Mouse (Mus musculus) heart, postnatal 36 days (tissue): ENCODE data around the gene Drp2. TPM values are rescaled to one million over a fixed set of nuclear protein-coding genes. Genes with fewer than 3 reads are reported as not detected.

Experiments
- total RNA-seq, 2 experiments: library from RNA; stranded (reverse); gene quantifications; 2 replicates each; pipeline ENCODE4 v1.2.3; 2021

Drp2 gene
- total RNA-seq, 2 experiments from 2014 or later: 0.22 to 0.27 TPM

Other genes starting within 250 kb of the Drp2 start
- gene Xkrx, start 242.5 kb upstream of the Drp2 start, total RNA-seq: 1 to 10 TPM in 1 of 2 experiments, under 1 TPM in 1; 0.62 to 1.2 TPM
- gene Arl13a, start 217.1 kb upstream of the Drp2 start, total RNA-seq: not detected
- gene Nox1, start 182.6 kb upstream of the Drp2 start, total RNA-seq: under 1 TPM in 1 of 2 experiments, not detected in 1; 0.42 TPM
- 10 to 100 TPM; 39.7 to 56.7 TPM for gene Trmt2b, start 127.6 kb upstream of the Drp2 start, total RNA-seq
- 1 to 10 TPM; 4.8 to 5.2 TPM for gene Tmem35a, start 109.3 kb upstream of the Drp2 start, total RNA-seq
- under 1 TPM; 0.16 to 0.47 TPM for gene Cenpi, start 96.5 kb upstream of the Drp2 start, total RNA-seq
- gene Taf7l, start 71.9 kb downstream of the Drp2 start, total RNA-seq: not detected
- gene Timm8a1, start 137.3 kb downstream of the Drp2 start, total RNA-seq: 10 to 100 TPM; 20.7 to 20.8 TPM
- gene Btk, start 179.0 kb downstream of the Drp2 start, total RNA-seq: 1 to 10 TPM; 1.1 to 1.3 TPM
- 100 to 1,000 TPM in 1 of 2 experiments, 10 to 100 TPM in 1; 99.3 to 127 TPM for gene Rpl36a, start 181.1 kb downstream of the Drp2 start, total RNA-seq
- gene Gla, start 196.6 kb downstream of the Drp2 start, total RNA-seq: 1 to 10 TPM; 1.4 to 1.9 TPM
- gene Hnrnph2, start 196.6 kb downstream of the Drp2 start, total RNA-seq: 10 to 100 TPM; 66.8 to 71.8 TPM